9 mouse cellular contexts compared by ENCODE assay signal in the genomic region with DNA sequence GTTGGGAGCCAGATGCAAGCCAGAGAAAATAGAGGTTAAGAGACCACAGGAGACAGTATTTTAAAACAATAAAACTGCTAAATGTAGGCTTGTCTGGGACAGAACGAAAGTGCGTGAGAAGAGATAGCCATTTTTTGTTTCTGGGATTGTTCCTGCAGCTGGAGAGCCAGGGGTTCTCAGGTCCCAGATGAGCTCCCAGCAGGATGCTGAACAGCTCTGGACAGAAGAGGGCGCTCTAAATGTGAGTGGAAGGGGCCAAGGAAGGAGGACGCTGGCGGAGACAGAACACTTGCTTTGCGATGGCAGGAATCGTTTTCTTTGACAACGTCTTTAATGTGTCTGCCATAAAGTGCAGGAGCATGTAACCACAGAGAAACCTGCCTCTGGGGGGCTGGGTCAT. TPM values are rescaled to one million over a fixed set of nuclear protein-coding genes. Genes with fewer than 3 reads are reported as not detected.
DNase-seq lines count a peak whose midpoint lies in the region; ATAC-seq and TF ChIP-seq lines count a peak whose summit lies in the region.
"Had no signal": no experiment of that assay in that cellular context is flagged by ENCODE, and none has a peak within 500 bp of the region (broad histone marks: within the 10 kb centered on the region; RNA-seq: fewer than 3 reads in every experiment).

No protein-coding gene starts in this region.

- H3K36me3 ChIP-seq in midbrain, embryonic 10.5 days = no peaks in the 10 kb centered on the region
- H3K36me3 ChIP-seq in midbrain, embryonic 15.5 days (replicated peaks) = no peaks in the 10 kb centered on the region
- H3K36me3 ChIP-seq in embryonic facial prominence, embryonic 10.5 days (replicated peaks) = no peaks in the 10 kb centered on the region
- no peaks in the 10 kb centered on the region for H3K36me3 ChIP-seq in liver, embryonic 14.5 days (replicated peaks; ENCODE audit: control insufficient read depth, insufficient read depth, low read depth)
- H3K36me3 ChIP-seq in forebrain, embryonic 16.5 days (ENCODE audit: control insufficient read depth, insufficient read depth) = no peaks in the 10 kb centered on the region
- H3K36me3 ChIP-seq: stomach, embryonic 15.5 days had no signal

- peaks cover 52% of the 10 kb centered on the region for H3K27me3 ChIP-seq in midbrain, embryonic 10.5 days (ENCODE audit: low read depth, poor library complexity, severe bottlenecking)
- 0 out of 2 replicates have a peak, but pooled peaks cover 5% of the 10 kb centered on the region for H3K27me3 ChIP-seq in midbrain, embryonic 15.5 days (replicated peaks)
- peaks cover 47% of the 10 kb centered on the region for H3K27me3 ChIP-seq in embryonic facial prominence, embryonic 10.5 days (replicated peaks; ENCODE audit: low read depth, poor library complexity, severe bottlenecking)
- peaks cover 15% of the 10 kb centered on the region for H3K27me3 ChIP-seq in liver, embryonic 14.5 days (ENCODE audit: control insufficient read depth, insufficient read depth, low read length)
- H3K27me3 ChIP-seq in forebrain, embryonic 16.5 days (replicated peaks; ENCODE audit: control insufficient read depth, insufficient read depth, low read length) = no peaks in the 10 kb centered on the region

- peaks cover 9% of the 10 kb centered on the region; the same call in 1 of the 2 replicates for H3K9me3 ChIP-seq in midbrain, embryonic 10.5 days (replicated peaks)
- H3K9me3 ChIP-seq in midbrain, embryonic 15.5 days = peaks cover 5% of the 10 kb centered on the region; the same call in 1 of the 2 replicates
- peaks cover 9% of the 10 kb centered on the region for H3K9me3 ChIP-seq in embryonic facial prominence, embryonic 10.5 days
- no peaks in the 10 kb centered on the region for H3K9me3 ChIP-seq in liver, embryonic 14.5 days (ENCODE audit: control insufficient read depth, low read length)
- peaks cover 3% of the 10 kb centered on the region; the same call in 1 of the 2 replicates for H3K9me3 ChIP-seq in forebrain, embryonic 16.5 days (ENCODE audit: control insufficient read depth, low read length)
- H3K9me3 ChIP-seq: stomach, embryonic 15.5 days had no signal

- TF ChIP-seq CTCF in liver, embryonic 14.5 days (IDR thresholded peaks at IDR 0.05; ENCODE audit: low read depth) = peak; percentile 48

- WGBS in midbrain, embryonic 10.5 days = 38% methylated on average over 8 of the region's 8 CpGs
- WGBS in midbrain, embryonic 15.5 days = 24% methylated on average over 8 of the region's 8 CpGs
- 32% methylated on average over 8 of the region's 8 CpGs for WGBS in embryonic facial prominence, embryonic 10.5 days
- 23% methylated on average over 8 of the region's 8 CpGs for WGBS in liver, embryonic 14.5 days (ENCODE audit: insufficient replicate concordance)
- 29% methylated on average over 8 of the region's 8 CpGs for WGBS in forebrain, embryonic 16.5 days

- no peak overlapping the region for H3K27ac ChIP-seq in midbrain, embryonic 10.5 days (replicated peaks)
- H3K27ac ChIP-seq in midbrain, embryonic 15.5 days = no peak overlapping the region
- H3K27ac ChIP-seq in embryonic facial prominence, embryonic 10.5 days (replicated peaks) = no peak overlapping the region
- H3K27ac ChIP-seq in liver, embryonic 14.5 days = no peak overlapping the region
- no peak overlapping the region for H3K27ac ChIP-seq in forebrain, embryonic 16.5 days (ENCODE audit: low read length)
- H3K27ac ChIP-seq: stomach, embryonic 15.5 days had no signal

- H3K4me3 ChIP-seq in midbrain, embryonic 10.5 days = no peak overlapping the region
- no peak overlapping the region for H3K4me3 ChIP-seq in midbrain, embryonic 15.5 days
- H3K4me3 ChIP-seq in embryonic facial prominence, embryonic 10.5 days = no peak overlapping the region
- H3K4me3 ChIP-seq in liver, embryonic 14.5 days (ENCODE audit: insufficient read depth in 1 of 2, low read depth in 2 of 2, low read length in 2 of 2) = no peak overlapping the region
- H3K4me3 ChIP-seq in forebrain, embryonic 16.5 days (replicated peaks; ENCODE audit: low read length) = no peak overlapping the region
- H3K4me3 ChIP-seq: stomach, embryonic 15.5 days had no signal

- H3K4me1 ChIP-seq in midbrain, embryonic 10.5 days = peaks cover 40% of the 10 kb centered on the region
- peaks cover 17% of the 10 kb centered on the region for H3K4me1 ChIP-seq in midbrain, embryonic 15.5 days
- H3K4me1 ChIP-seq in embryonic facial prominence, embryonic 10.5 days = peaks cover 31% of the 10 kb centered on the region
- H3K4me1 ChIP-seq in liver, embryonic 14.5 days (replicated peaks; ENCODE audit: control insufficient read depth in 2 of 2, insufficient read depth in 2 of 2, low read length in 1 of 2) = no peaks in the 10 kb centered on the region
- peaks cover 13% of the 10 kb centered on the region for H3K4me1 ChIP-seq in forebrain, embryonic 16.5 days (replicated peaks; ENCODE audit: control insufficient read depth, insufficient read depth, low read length)

- no peak for ATAC-seq in midbrain, embryonic 15.5 days (replicated peaks)
- no peak for ATAC-seq in liver, embryonic 14.5 days (ENCODE audit: insufficient read depth)
- ATAC-seq in forebrain, embryonic 16.5 days = no peak

- DNase-seq in adrenal gland, adult (ENCODE audit: inconsistent age in 2 of 2, low spot score in 1 of 2) = peak; percentile 41 to 79
- no peak for DNase-seq in adrenal gland, adult 8-10 months
- DNase-seq in midbrain, embryonic 10.5 days (ENCODE audit: low spot score) = peak; percentile 50
- DNase-seq in embryonic facial prominence, embryonic 10.5 days (ENCODE audit: low spot score) = peak; percentile 64
- DNase-seq in liver, embryonic 14.5 days (ENCODE audit: low read depth in 3 of 3, low spot score in 3 of 3) = no peak
- peak; percentile 60 for DNase-seq in testis, postnatal 14 days (ENCODE audit: low spot score)

- H3K9ac ChIP-seq in midbrain, embryonic 15.5 days = no peak overlapping the region
- H3K9ac ChIP-seq in liver, embryonic 14.5 days (replicated peaks) = no peak overlapping the region
- H3K9ac ChIP-seq in forebrain, embryonic 16.5 days (replicated peaks; ENCODE audit: low read depth, low read length) = no peak overlapping the region
- H3K9ac ChIP-seq: stomach, embryonic 15.5 days had no signal

- no peak for TF ChIP-seq EP300 in liver, embryonic 14.5 days (IDR thresholded peaks at IDR 0.05; ENCODE audit: low read depth)

- no peak overlapping the region for H3K4me2 ChIP-seq in midbrain, embryonic 15.5 days
- H3K4me2 ChIP-seq in liver, embryonic 14.5 days (ENCODE audit: low read depth) = 0 out of 2 replicates have a peak overlapping the region, but pooled peaks have one; percentile 9
- H3K4me2 ChIP-seq in forebrain, embryonic 16.5 days (ENCODE audit: low read length) = no peak overlapping the region
- H3K4me2 ChIP-seq: stomach, embryonic 15.5 days had no signal

RNA-seq across cellular contexts. Expression of a gene that starts 5.2 kb away (rescaled TPM):
- total RNA-seq in adrenal gland, adult 8-10 months (2022) = 1 to 10 TPM; 1.9 to 5.5 (median 3.0) TPM
- 4.1 and 4.5 TPM in 2 replicates for polyA plus RNA-seq in midbrain, embryonic 10.5 days (2016; fragmentation: Nextera tagmentation; extraction: Ambion mirVana)
- polyA plus RNA-seq in midbrain, embryonic 15.5 days (2015; fragmentation: Nextera tagmentation; extraction: Ambion mirVana) = 4.6 and 6.0 TPM in 2 replicates
- polyA plus RNA-seq in embryonic facial prominence, embryonic 10.5 days (2016; fragmentation: Nextera tagmentation; extraction: Ambion mirVana) = 1.9 and 3.1 TPM in 2 replicates
- polyA plus RNA-seq in liver, embryonic 14.5 days (2012; rRNA removed) = 0.13 and 0.28 TPM in 2 replicates
- 0.09 and 0.25 TPM in 2 replicates for polyA plus RNA-seq in liver, embryonic 14.5 days (2014; fragmentation: Nextera tagmentation; extraction: Ambion mirVana)
- 2.1 and 2.2 TPM in 2 replicates for polyA plus RNA-seq in forebrain, embryonic 16.5 days (2015; fragmentation: Nextera tagmentation; extraction: Ambion mirVana)

Comparison
In these comparisons a context has a peak if more than half of its experiments do, and no peak if none do; other contexts are left out.
1. DNase-seq: peak in adrenal gland, adult (2 of 2), midbrain, embryonic 10.5 days (single experiment), embryonic facial prominence, embryonic 10.5 days (single experiment) and testis, postnatal 14 days (single experiment); none in adrenal gland, adult 8-10 months (single experiment) and liver, embryonic 14.5 days (0 of 3).